Mouse (Mus musculus): Measurements from ENCODE around the gene AC109138.7. TPM values are rescaled to one million over a fixed set of nuclear protein-coding genes. Genes with fewer than 3 reads are reported as not detected.

Gene AC109138.7
- polyA plus RNA-seq, 1 experiment from 2014 or later = not detected

DNA sequence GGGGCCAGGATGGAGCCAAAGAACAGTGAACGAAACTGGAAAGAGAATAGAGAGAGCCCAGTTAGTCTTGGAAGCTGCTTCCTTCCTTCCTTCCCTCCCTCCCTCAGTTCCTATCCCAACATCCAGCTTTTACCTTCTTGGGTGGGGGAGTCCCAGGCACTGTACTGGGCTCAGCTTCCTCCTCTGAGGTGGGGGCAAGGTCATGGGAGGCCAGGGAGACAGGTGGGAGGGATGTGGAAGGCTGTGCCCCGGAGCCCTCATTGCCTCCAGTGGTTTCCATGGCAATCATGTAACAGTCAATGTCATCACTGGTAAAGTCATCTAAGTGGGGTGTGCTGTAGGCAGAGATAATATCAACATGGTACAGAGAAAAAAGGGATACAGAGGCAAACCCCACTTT is 18.1 kb upstream of the AC109138.7 start:
- Histone ChIP-seq H3K4me3 (no peak overlapping the region), H3K4me1 (peaks cover 33% of the 10 kb centered on the region), H3K9me3 (no peaks in the 10 kb centered on the region), H3K9ac (no peak overlapping the region), H3K27ac (no peak overlapping the region), H3K4me2 (replicated peaks) (no peak overlapping the region), H3K27me3 (replicated peaks) (no peaks in the 10 kb centered on the region), H3K36me3 (peaks cover 50% of the 10 kb centered on the region)
- ATAC-seq (ENCODE audit: low FRiP score, low read depth) = no peak
- 67% methylated on average over 2 of the region's 2 CpGs for WGBS

DNA sequence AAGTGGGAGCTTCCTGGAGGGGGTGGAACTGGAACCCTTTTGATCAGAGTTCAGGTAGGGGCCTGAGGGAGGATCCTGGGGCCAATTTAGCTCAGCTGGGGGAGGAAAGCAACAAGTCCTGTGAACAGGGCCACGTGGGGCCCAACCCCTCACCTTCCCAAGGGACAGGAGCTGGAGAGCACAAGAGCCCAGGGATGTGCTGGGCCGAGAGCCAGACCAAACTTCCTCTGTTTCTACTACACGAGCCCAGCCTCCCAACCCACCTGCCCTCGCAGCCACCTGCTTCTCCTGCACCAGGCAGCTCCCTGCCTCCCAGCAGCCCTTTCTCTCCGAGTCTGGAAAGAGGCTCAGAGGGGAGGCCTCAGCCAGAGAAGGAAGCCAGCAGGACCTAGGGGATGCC is 17.6 kb upstream of the AC109138.7 start:
- no peak overlapping the region for H3K27ac ChIP-seq
- H3K4me1 ChIP-seq = peaks cover 31% of the 10 kb centered on the region
- no peaks in the 10 kb centered on the region for H3K9me3 ChIP-seq
- 38% methylated on average over 5 of the region's 5 CpGs for WGBS
- H3K4me2 ChIP-seq (replicated peaks) = no peak overlapping the region
- H3K36me3 ChIP-seq = peaks cover 50% of the 10 kb centered on the region
- no peak overlapping the region for H3K9ac ChIP-seq
- no peaks in the 10 kb centered on the region for H3K27me3 ChIP-seq (replicated peaks)
- ATAC-seq (ENCODE audit: low FRiP score, low read depth) = no peak
- no peak overlapping the region for H3K4me3 ChIP-seq

DNA sequence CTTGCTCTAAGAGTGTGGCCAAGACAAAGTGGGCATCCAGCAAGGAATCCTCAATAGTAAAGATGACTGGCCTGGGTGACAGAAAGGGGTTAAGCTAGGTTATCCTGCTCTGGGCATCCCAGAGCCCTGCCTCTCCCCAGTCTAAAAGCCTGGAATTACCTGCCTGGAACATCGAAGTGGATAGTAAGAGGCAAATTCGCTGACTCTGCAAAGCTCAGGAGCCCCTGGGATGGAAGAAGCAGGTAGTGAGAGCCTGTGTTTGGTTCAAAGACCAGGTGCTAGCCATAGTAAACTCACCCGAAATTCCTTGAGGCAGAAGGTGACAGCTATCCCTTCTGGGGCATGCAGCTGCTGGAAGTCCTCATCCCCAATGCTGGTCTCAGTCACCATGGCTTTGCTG is 17.0 kb upstream of the AC109138.7 start:
- WGBS = 74% methylated on average over 3 of the region's 3 CpGs
- Histone ChIP-seq H3K27ac (no peak overlapping the region), H3K4me3 (no peak overlapping the region), H3K9me3 (no peaks in the 10 kb centered on the region), H3K36me3 (peaks cover 50% of the 10 kb centered on the region), H3K4me1 (peaks cover 35% of the 10 kb centered on the region), H3K4me2 (replicated peaks) (no peak overlapping the region), H3K9ac (no peak overlapping the region), H3K27me3 (replicated peaks) (no peaks in the 10 kb centered on the region)
- no peak for ATAC-seq (ENCODE audit: low FRiP score, low read depth)

DNA sequence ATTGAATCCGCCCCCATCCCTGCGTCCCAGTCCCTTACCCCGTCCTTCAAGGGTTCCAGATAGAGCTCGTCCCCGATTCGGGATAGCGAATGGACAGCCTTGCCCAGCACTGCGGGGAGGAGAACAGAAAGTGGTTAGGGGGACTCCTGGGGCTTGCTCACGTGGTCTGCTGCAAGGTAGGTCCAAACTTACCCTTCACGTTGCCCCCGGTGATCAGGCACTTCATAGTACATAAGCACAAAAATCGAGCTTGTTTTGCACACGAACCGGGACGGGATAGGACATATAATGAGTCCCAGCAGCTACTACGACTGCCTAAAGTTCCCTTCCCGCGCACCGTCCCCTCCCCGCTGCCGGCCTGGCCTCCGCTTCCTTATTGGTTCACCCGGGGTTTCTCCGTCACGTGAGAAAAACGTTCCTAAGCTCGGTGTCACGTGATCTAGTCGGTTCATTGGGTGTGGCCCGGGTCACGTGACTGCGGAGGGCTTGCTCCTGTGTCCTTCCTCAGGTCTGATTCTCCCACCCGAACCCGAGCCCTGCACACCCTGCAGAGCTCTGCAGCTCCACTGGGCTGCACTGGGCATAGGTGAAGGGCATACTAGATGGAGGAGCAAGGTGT is 12.8 kb upstream of the AC109138.7 start, which contains the start of gene Rad9a:
Gene Rad9a (minus strand): TSS at position 372 of the 619 bp plus-strand sequence.
- WGBS = under 1% methylated on average over 34 of the region's 34 CpGs
- Histone ChIP-seq H3K4me3 (peak within 1 kb of the TSS; percentile 63), H3K9ac (peak within 1 kb of the TSS; percentile 65), H3K36me3 (peaks cover 17% of the 10 kb centered on the region), H3K4me2 (replicated peaks) (peak within 1 kb of the TSS; percentile 88), H3K27me3 (replicated peaks) (no peaks in the 10 kb centered on the region), H3K4me1 (peaks cover 24% of the 10 kb centered on the region), H3K9me3 (no peaks in the 10 kb centered on the region), H3K27ac (no peak within 1 kb of the TSS)
- ATAC-seq (ENCODE audit: low FRiP score, low read depth) = peak; percentile 82

DNA sequence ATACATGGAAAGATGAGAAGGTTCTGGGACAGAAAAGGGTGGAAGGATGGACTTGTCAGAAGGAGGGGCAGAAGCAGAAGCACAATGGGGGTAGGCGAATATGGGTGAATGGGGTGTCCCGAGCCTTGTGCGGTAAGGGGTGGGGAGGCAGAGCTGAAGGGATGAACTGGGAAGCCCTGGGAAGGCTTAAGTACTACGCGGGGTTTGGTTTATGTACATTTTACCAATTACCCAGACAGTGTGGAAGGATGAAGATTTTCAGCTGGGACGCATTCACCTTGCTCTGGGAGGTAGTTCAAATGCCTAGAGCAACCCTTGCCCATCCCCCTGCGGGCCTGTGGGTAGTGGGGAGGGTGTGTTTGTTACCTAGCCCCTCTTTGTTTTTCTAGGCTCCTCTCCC is 12.0 kb upstream of the AC109138.7 start:
- H3K4me3 ChIP-seq = peak overlapping the region; percentile 63
- H3K9ac ChIP-seq = peak overlapping the region; percentile 60
- H3K36me3 ChIP-seq = peaks cover 10% of the 10 kb centered on the region; the same call in 1 of the 2 replicates
- 33% methylated on average over 7 of the region's 7 CpGs for WGBS
- H3K4me2 ChIP-seq (replicated peaks) = peak overlapping the region; percentile 88
- no peaks in the 10 kb centered on the region for H3K27me3 ChIP-seq (replicated peaks)
- no peak overlapping the region for H3K27ac ChIP-seq
- peak; percentile 7; the same call in 1 of the 2 replicates for ATAC-seq (ENCODE audit: low FRiP score, low read depth)
- no peaks in the 10 kb centered on the region for H3K9me3 ChIP-seq
- peaks cover 20% of the 10 kb centered on the region for H3K4me1 ChIP-seq

DNA sequence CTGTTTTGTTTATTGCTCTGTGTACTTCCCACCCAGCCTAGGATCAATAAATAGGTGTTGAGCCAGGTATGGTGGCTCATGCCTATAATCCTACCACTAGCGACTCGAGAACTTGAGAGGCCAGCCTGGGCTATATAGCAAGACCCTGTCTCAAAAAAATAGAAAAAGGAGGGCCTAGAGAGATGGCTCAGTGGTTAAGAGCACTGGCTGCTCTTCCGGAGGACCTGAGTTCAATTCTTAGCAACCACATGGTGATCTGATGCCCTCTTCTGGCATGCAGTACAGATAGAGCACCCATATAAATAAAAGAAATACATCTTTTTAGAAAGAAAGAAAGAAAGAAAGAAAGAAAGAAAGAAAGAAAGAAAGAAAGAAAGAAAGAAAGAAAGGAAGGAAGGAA is 11.0 kb upstream of the AC109138.7 start:
- 0 out of 2 replicates have a peak, but pooled peaks cover 3% of the 10 kb centered on the region for H3K36me3 ChIP-seq
- H3K9me3 ChIP-seq = no peaks in the 10 kb centered on the region
- peaks cover 20% of the 10 kb centered on the region for H3K4me1 ChIP-seq
- no peak overlapping the region for H3K27ac ChIP-seq
- no peaks in the 10 kb centered on the region for H3K27me3 ChIP-seq (replicated peaks)
- no peak overlapping the region for H3K9ac ChIP-seq
- 0 out of 2 replicates have a peak overlapping the region, but pooled peaks have one; percentile 88 for H3K4me2 ChIP-seq (replicated peaks)
- no peak for ATAC-seq (ENCODE audit: low FRiP score, low read depth)
- WGBS = 61% methylated on average over 3 of the region's 3 CpGs
- H3K4me3 ChIP-seq = no peak overlapping the region

DNA sequence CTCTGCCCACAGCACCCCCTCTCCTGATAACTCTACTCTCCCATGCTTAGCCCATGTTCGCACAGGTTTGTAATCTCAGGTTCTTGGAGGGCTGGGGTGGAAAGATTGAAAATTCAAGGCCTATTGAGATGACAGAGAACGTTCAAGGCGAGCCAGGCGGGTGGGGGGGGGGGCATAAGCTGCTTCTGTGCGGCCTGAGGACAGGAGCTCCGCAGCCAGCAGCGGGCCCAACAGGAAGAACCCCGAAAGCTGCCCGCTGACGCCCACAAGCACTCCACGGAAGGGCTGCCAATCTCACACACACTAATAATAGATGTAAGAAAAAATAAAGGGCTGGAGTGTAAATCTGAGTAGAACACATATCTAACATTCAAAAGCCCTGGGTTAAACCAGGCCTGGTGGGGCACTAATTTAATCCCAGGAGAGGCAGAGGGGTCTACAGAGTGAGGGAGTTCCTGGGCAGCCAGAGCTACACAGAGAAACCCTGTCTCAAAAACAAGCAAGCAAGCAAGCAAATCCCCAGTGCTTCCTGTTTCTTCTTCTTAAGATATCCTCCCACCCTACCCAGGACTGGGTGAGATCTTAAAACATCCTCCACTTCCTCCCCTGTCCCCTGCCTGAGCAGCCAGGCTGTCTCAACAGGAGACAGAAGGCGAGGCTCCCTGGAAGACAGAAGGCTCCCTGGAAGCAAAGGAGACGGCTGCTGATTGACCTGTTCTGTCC is 10.4 kb upstream of the AC109138.7 start:
- 71% methylated on average over 13 of the region's 13 CpGs for WGBS
- Histone ChIP-seq H3K9me3 (no peaks in the 10 kb centered on the region), H3K4me3 (no peak overlapping the region), H3K9ac (no peak overlapping the region), H3K27me3 (replicated peaks) (0 out of 2 replicates have a peak, but pooled peaks cover under 1% of the 10 kb centered on the region), H3K36me3 (0 out of 2 replicates have a peak, but pooled peaks cover 3% of the 10 kb centered on the region), H3K4me2 (replicated peaks) (no peak overlapping the region), H3K27ac (no peak overlapping the region), H3K4me1 (peaks cover 20% of the 10 kb centered on the region)
- no peak for ATAC-seq (ENCODE audit: low FRiP score, low read depth)

DNA sequence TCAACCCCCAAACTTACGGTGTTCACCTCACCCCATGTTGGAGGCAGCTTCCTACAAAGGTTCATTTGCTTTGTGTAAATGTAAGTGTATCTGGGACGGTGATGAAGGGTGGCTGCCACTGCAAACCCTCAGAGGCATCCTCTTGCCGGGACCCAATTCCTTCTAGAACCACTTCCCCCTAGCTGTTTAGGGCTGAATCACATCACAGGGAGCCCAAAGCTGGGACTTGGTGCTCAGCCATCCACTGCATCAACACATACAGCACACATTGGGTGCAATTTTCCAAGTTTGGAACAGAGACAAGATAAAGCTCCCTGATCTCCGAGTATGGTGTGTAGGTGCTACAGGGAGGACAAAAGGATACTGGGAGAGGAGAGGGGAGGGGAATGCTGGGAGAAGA is 9.3 kb upstream of the AC109138.7 start:
- H3K4me2 ChIP-seq (replicated peaks) = no peak overlapping the region
- ATAC-seq (ENCODE audit: low FRiP score, low read depth) = no peak
- 0 out of 2 replicates have a peak, but pooled peaks cover 4% of the 10 kb centered on the region for H3K27me3 ChIP-seq (replicated peaks)
- no peak overlapping the region for H3K27ac ChIP-seq
- peaks cover 20% of the 10 kb centered on the region for H3K4me1 ChIP-seq
- no peak overlapping the region for H3K4me3 ChIP-seq
- H3K9ac ChIP-seq = no peak overlapping the region
- no peaks in the 10 kb centered on the region for H3K36me3 ChIP-seq
- 75% methylated on average over 4 of the region's 4 CpGs for WGBS
- no peaks in the 10 kb centered on the region for H3K9me3 ChIP-seq

DNA sequence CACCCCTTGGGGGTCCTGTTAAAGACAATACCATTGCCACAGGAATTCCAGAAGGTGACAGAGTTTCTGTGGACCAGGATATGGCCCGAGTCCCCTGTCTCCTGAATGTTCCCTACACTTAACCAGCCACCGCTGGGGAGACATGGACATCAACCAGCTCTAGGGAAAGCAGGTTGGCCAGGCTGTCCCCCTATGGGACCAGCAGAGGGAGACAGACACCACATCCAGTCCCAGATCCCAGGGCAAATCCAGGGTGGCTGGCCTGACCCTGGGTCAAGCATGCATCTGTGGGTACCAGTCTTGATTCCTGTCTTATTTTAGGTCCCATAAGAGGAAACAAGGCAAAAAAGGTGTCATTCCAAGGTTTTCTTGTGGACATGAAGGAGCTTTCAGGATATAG is 7.2 kb upstream of the AC109138.7 start:
- H3K4me3 ChIP-seq = no peak overlapping the region
- 3% methylated on average over 2 of the region's 2 CpGs for WGBS
- no peak for ATAC-seq (ENCODE audit: low FRiP score, low read depth)
- H3K9me3 ChIP-seq = no peaks in the 10 kb centered on the region
- peaks cover 5% of the 10 kb centered on the region for H3K4me1 ChIP-seq
- H3K4me2 ChIP-seq (replicated peaks) = no peak overlapping the region
- no peak overlapping the region for H3K27ac ChIP-seq
- H3K36me3 ChIP-seq = no peaks in the 10 kb centered on the region
- H3K9ac ChIP-seq = no peak overlapping the region
- H3K27me3 ChIP-seq (replicated peaks) = peaks cover 15% of the 10 kb centered on the region

DNA sequence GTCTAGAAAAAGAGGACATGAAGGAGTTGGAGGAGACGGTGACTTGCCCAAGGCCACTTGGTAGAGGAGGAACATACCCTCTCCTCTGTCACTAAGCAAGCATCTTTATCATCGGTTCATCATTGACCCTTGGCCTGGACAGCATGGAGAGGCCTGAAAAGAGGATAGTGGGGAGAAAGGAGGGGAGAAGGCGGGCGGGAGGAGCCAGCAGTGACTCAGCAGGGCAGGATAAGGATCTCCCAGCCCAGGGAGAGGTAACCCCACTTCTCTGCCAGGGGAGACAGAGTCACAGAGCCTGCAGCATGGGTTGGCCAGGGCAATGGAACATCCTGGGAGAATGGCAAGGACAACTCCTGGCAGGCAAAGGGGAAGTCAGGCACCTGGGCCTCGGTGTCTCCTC is 5.6 kb upstream of the AC109138.7 start:
- Histone ChIP-seq H3K27me3 (replicated peaks) (peaks cover 30% of the 10 kb centered on the region), H3K9ac (no peak overlapping the region), H3K4me3 (no peak overlapping the region), H3K9me3 (no peaks in the 10 kb centered on the region), H3K4me1 (peaks cover 2% of the 10 kb centered on the region), H3K4me2 (replicated peaks) (no peak overlapping the region), H3K27ac (no peak overlapping the region), H3K36me3 (no peaks in the 10 kb centered on the region)
- ATAC-seq (ENCODE audit: low FRiP score, low read depth) = no peak
- WGBS = 76% methylated on average over 5 of the region's 5 CpGs

DNA sequence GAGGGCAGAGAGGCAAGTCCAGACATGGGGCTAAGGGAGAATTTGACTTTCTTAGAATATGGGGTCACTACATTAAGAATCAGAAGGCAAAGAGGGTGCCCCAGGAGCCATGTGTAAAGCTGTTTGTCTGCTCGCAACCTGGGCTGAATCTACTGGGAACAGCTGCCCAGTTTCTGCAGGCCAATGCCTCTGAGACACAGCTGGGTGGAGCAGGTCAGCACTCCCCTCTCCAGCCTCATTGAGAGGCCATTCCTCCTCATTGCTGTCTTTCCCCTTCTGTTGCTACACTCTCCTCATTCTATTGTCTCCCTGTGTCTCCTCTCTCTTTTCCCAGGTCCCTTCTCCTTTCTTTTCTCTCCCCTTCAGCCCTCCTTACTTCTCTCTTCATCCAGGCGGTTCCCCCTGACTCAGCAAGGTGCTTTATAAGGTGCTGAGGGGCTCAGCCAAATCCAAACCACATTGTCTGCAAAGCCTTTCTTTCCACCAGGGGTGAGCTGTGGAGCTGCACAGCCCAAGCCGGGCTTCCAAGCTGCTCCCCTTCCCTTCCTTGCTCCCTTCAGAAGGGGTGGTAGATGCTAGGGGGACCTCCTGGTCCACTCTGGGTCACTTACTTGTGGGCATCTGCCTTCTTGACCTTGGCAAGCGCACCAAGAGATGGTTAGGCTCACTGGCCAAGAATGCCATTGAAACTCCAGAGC is 2.1 kb upstream of the AC109138.7 start:
- no peak overlapping the region for H3K4me2 ChIP-seq (replicated peaks)
- peaks cover 65% of the 10 kb centered on the region for H3K27me3 ChIP-seq (replicated peaks)
- no peak overlapping the region for H3K27ac ChIP-seq
- H3K36me3 ChIP-seq = no peaks in the 10 kb centered on the region
- H3K9me3 ChIP-seq = no peaks in the 10 kb centered on the region
- peaks cover 31% of the 10 kb centered on the region for H3K4me1 ChIP-seq
- no peak for ATAC-seq (ENCODE audit: low FRiP score, low read depth)
- no peak overlapping the region for H3K9ac ChIP-seq
- H3K4me3 ChIP-seq = no peak overlapping the region
- WGBS = 30% methylated on average over 4 of the region's 4 CpGs

DNA sequence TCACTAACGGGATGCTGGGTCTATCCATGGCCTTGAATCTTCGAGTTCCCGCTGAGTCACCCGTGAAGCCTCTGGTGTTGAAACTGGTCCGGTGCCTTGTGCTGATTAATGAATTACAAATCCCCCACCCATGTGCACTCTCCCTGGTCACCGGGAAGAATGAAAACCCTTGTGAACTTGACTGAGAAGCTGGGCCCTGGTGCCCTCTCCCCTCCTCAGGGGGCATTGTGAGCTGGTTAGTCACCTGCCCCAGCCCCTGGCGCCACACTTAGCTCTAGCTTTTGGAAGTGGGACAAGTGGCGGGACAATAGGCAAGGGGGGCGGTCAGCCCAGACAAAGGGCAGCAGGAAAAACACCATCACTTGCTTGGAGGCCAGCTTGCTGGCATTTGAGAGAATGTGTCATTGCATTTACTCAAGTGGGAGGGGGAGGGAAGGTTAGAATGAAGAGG is 608 bp upstream of the AC109138.7 start:
- Histone ChIP-seq H3K4me3 (no peak overlapping the region), H3K27ac (no peak overlapping the region)
- 5% methylated on average over 9 of the region's 9 CpGs for WGBS

More for the DNA sequence above, 608 bp upstream of the AC109138.7 start:
- H3K4me2 ChIP-seq (replicated peaks) = peak overlapping the region; percentile 98
- H3K9me3 ChIP-seq = no peaks in the 10 kb centered on the region
- H3K4me1 ChIP-seq = peaks cover 31% of the 10 kb centered on the region
- no peaks in the 10 kb centered on the region for H3K36me3 ChIP-seq
- H3K9ac ChIP-seq = 0 out of 2 replicates have a peak overlapping the region, but pooled peaks have one; percentile 68
- no peak for ATAC-seq (ENCODE audit: low FRiP score, low read depth)
- peaks cover 78% of the 10 kb centered on the region for H3K27me3 ChIP-seq (replicated peaks)

Measured in neural tube, embryonic 12.5 days (tissue).